Mouse (Mus musculus) activated CD4-positive, CD25-positive, alpha-beta regulatory T cell, adult 9 weeks (primary cell): ENCODE measurements around the gene Olfr739. TPM values are rescaled to one million over a fixed set of nuclear protein-coding genes. Genes with fewer than 3 reads are reported as not detected.

Experiments
- polyA plus RNA-seq: library from polyadenylated mRNA; unstranded; fragments of 100-300 nt; shearing (Covaris generic); gene quantifications from one replicate; pipeline ENCODE4 v1.2.1, GENCODE M21; 2017

Olfr739 gene
- not detected for polyA plus RNA-seq

DNA sequence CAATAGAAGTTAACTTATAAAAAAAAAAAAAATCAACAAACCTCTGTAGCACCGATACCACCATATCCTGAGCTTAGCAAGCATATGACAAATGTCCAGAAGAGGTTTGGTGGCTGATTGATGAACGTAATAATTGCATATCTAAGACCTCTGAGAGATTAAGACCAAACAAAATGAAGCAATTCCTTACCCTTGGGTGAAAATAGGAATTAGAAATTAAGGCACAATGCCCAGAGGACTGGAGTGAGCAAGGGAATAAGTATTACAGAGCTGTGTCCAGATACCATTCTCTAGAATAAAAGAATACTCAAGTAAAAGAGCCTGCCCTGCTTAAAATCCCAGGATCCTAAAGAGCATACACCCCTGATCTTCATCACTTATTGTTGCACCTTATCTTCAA, at the start of gene Olfr739:
Gene Olfr739 (plus strand): TSS at position 301 of the 400 bp plus-strand sequence.

DNA sequence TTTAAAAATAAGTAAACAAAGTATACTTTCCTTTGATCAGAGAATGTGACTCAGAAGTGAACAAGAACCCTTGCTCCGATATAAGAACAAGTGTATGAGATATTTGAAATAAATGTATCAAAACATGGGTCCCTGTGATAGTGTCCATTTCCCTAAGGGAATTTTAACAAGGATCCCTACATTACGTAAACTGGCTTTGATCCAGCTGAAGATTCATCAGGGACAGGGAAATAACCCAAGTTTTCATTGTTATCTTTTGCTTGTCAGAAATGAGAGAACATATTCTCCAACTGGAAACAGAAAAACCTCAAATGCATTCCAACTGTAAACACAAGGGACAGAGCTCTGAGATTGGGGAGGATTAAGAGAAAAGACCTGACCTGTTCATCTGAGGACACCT, 37.6 kb upstream of the Olfr739 start, which contains the start of gene Olfr736:
Gene Olfr736 (plus strand): TSS at position 301 of the 400 bp plus-strand sequence.

DNA sequence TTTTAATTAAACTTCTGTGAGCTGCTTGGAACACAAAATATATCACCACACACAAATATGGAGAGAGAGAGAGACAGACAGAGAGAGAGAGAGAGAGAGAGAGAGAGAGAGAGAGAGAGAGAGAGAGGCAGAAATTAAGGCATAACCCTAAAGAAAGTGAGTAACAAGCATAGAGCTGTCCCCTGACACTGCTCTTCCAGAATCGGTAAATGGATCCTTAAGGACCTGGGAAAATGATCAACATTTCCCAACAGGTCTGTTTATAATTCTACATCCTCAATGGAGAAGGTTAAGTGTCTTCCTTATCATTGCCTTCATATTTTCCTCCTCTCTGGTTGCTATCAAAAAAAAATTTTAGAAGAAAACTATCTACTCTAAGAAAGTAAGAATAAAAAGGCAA, 11.2 kb upstream of the Olfr739 start, which contains the start of gene Olfr738:
Gene Olfr738 (plus strand): TSS at position 301 of the 400 bp plus-strand sequence.

DNA sequence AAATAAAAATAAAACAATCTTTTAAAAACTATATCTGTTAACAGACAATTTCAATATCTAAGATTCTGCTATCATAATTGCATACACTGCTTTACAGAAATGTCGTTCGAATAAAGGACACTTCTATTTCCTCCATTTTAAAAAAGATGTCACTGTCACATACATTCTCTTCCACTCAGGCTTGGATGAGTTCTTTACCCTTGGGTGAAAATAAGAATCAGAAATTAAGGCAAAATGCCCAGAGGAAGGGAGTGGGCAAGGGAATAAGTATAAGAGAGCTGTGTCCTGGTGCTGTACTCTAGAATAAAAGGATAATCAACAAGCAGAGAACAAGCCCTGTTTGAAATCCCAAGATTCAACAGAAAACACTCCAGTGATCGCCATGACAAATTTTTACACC, 26.8 kb downstream of the Olfr739 start, which contains the start of gene Olfr740:
Gene Olfr740 (plus strand): TSS at position 301 of the 400 bp plus-strand sequence.

DNA sequence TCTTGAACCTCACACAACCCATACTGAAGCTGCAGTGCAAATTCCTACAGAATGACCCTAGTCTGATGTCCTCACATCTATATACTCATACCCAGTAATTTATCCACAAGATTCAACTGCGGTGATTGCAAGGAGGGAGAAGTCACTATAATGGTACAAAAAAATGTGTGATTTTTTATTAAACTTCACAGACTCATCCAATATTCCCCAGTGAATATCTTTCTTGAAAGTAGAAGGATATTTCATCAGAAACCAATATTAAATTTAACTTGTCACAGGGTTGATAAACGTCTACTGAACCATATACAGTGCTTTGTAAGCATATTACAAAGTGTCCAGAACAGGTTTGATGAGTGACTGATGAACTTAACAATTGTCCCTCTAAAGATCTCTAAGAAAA, 54.0 kb downstream of the Olfr739 start, which contains the start of gene Olfr741:
Gene Olfr741 (plus strand): TSS at position 301 of the 400 bp plus-strand sequence.

Other genes with a start within 250 kb of the Olfr739 start
- not detected for gene Olfr730, start 230.4 kb upstream of the Olfr739 start, polyA plus RNA-seq
- gene Olfr731, start 176.8 kb upstream of the Olfr739 start, polyA plus RNA-seq, result 0.05 TPM
- gene Olfr732, start 134.4 kb upstream of the Olfr739 start, polyA plus RNA-seq, result not detected
- not detected for gene Olfr733, start 117.1 kb upstream of the Olfr739 start, polyA plus RNA-seq
- gene Olfr734, start 91.9 kb upstream of the Olfr739 start, polyA plus RNA-seq, result not detected
- not detected for gene Olfr735, start 69.8 kb upstream of the Olfr739 start, polyA plus RNA-seq
- gene Tlr11, start 60.7 kb upstream of the Olfr739 start, polyA plus RNA-seq, result not detected
- gene Olfr736, start 37.5 kb upstream of the Olfr739 start, polyA plus RNA-seq, result not detected
- not detected for gene Olfr738, start 11.1 kb upstream of the Olfr739 start, polyA plus RNA-seq
- not detected for gene Olfr740, start 26.9 kb downstream of the Olfr739 start, polyA plus RNA-seq
- not detected for gene Olfr741, start 54.1 kb downstream of the Olfr739 start, polyA plus RNA-seq
- not detected for gene Olfr742, start 85.0 kb downstream of the Olfr739 start, polyA plus RNA-seq
- gene Olfr743, start 103.2 kb downstream of the Olfr739 start, polyA plus RNA-seq, result not detected
- gene Olfr744, start 196.3 kb downstream of the Olfr739 start, polyA plus RNA-seq, result not detected
- gene Olfr745, start 220.8 kb downstream of the Olfr739 start, polyA plus RNA-seq, result not detected
- gene Olfr746, start 228.5 kb downstream of the Olfr739 start, polyA plus RNA-seq, result not detected